Mouse (Mus musculus): ENCODE results near the gene Tecpr2.
A peak's percentile ranks its signal among the peaks of the same experiment; 100 is the strongest.

Gene Tecpr2

GRCm38 (mm10) chr12:110977896-110978606 lies 89.0 kb downstream of the Tecpr2 start:
- DNase-seq (ENCODE audit: low read depth, low spot score) = peak; percentile 2

GRCm38 (mm10) chr12:110978607-110979406 lies 89.7 kb downstream of the Tecpr2 start, which contains the start of gene Ankrd9:
Gene Ankrd9, minus strand, starts transcription at chr12:110979040.
- DNase-seq (ENCODE audit: low read depth, low spot score) = peak; percentile 57

- no peak for DNase-seq (ENCODE audit: low read depth, low spot score)
These were observed 90.7 kb downstream of the Tecpr2 start for GRCm38 (mm10) chr12:110979808-110980207.

- DNase-seq (ENCODE audit: low read depth, low spot score) = no peak
These were observed 92.7 kb downstream of the Tecpr2 start for GRCm38 (mm10) chr12:110981736-110982135.

- no peak for DNase-seq (ENCODE audit: low read depth, low spot score)
These were observed 94.0 kb downstream of the Tecpr2 start for GRCm38 (mm10) chr12:110983083-110983482.

GRCm38 (mm10) chr12:110983714-110984113 lies 94.7 kb downstream of the Tecpr2 start:
- no peak for DNase-seq (ENCODE audit: low read depth, low spot score)

GRCm38 (mm10) chr12:110984598-110984997 lies 95.5 kb downstream of the Tecpr2 start:
- DNase-seq (ENCODE audit: low read depth, low spot score) = no peak

GRCm38 (mm10) chr12:110985141-110985540 lies 96.1 kb downstream of the Tecpr2 start:
- no peak for DNase-seq (ENCODE audit: low read depth, low spot score)

GRCm38 (mm10) chr12:110986536-110987425 lies 97.7 kb downstream of the Tecpr2 start:
- DNase-seq (ENCODE audit: low read depth, low spot score) = no peak

- no peak for DNase-seq (ENCODE audit: low read depth, low spot score)
These were observed 100.3 kb downstream of the Tecpr2 start for GRCm38 (mm10) chr12:110989409-110989808.

- no peak for DNase-seq (ENCODE audit: low read depth, low spot score)
These were observed 101.4 kb downstream of the Tecpr2 start for GRCm38 (mm10) chr12:110990500-110990899.

GRCm38 (mm10) chr12:110991361-110992127 lies 102.5 kb downstream of the Tecpr2 start:
- peak; percentile 48 for DNase-seq (ENCODE audit: low read depth, low spot score)

- DNase-seq (ENCODE audit: low read depth, low spot score) = peak; percentile 62
These were observed 103.1 kb downstream of the Tecpr2 start for GRCm38 (mm10) chr12:110992128-110992553.

- no peak for DNase-seq (ENCODE audit: low read depth, low spot score)
These were observed 103.7 kb downstream of the Tecpr2 start for GRCm38 (mm10) chr12:110992771-110993170.

GRCm38 (mm10) chr12:110993226-110993625 lies 104.2 kb downstream of the Tecpr2 start:
- no peak for DNase-seq (ENCODE audit: low read depth, low spot score)

GRCm38 (mm10) chr12:110994666-110995065 lies 105.6 kb downstream of the Tecpr2 start:
- no peak for DNase-seq (ENCODE audit: low read depth, low spot score)

- no peak for DNase-seq (ENCODE audit: low read depth, low spot score)
These were observed 109.0 kb downstream of the Tecpr2 start for GRCm38 (mm10) chr12:110998092-110998491.

GRCm38 (mm10) chr12:110999820-111000219 lies 110.8 kb downstream of the Tecpr2 start:
- DNase-seq (ENCODE audit: low read depth, low spot score) = no peak

- no peak for DNase-seq (ENCODE audit: low read depth, low spot score)
These were observed 111.9 kb downstream of the Tecpr2 start for GRCm38 (mm10) chr12:111000956-111001355.

- DNase-seq (ENCODE audit: low read depth, low spot score) = no peak
These were observed 115.1 kb downstream of the Tecpr2 start for GRCm38 (mm10) chr12:111004142-111004541.

- no peak for DNase-seq (ENCODE audit: low read depth, low spot score)
These were observed 116.7 kb downstream of the Tecpr2 start for GRCm38 (mm10) chr12:111005803-111006202.

Data from retina, adult 2 months (tissue).